Mouse (Mus musculus): Measurements from ENCODE around the gene Cdk14. TPM values are rescaled to one million over a fixed set of nuclear protein-coding genes. Genes with fewer than 3 reads are reported as not detected.

Cdk14 gene
- polyA plus RNA-seq, 1 experiment from 2014 or later: 13.8 TPM

GRCm38 (mm10) chr5:4866945-4867344, 553.2 kb downstream of the Cdk14 start:
- no peak overlapping the region for H3K4me3 ChIP-seq (replicated peaks)
- H3K27me3 ChIP-seq: no peaks in the 10 kb centered on the region
- H3K4me2 ChIP-seq: no peak overlapping the region
- no peak overlapping the region for H3K9ac ChIP-seq
- H3K36me3 ChIP-seq: no peaks in the 10 kb centered on the region
- 0 out of 2 replicates have a peak, but pooled peaks have one; percentile 30 for ATAC-seq (replicated peaks; ENCODE audit: low FRiP score)
- H3K9me3 ChIP-seq (replicated peaks): no peaks in the 10 kb centered on the region
- peak overlapping the region; percentile 37; the same call in 1 of the 2 replicates for H3K27ac ChIP-seq
- H3K4me1 ChIP-seq: peaks cover 30% of the 10 kb centered on the region
- 45% methylated on average over 8 of the region's 8 CpGs for WGBS

GRCm38 (mm10) chr5:4866099-4866498, 554.0 kb downstream of the Cdk14 start:
- ATAC-seq (replicated peaks; ENCODE audit: low FRiP score): peak; percentile 66
- Histone ChIP-seq H3K4me1 (peaks cover 30% of the 10 kb centered on the region), H3K9ac (no peak overlapping the region), H3K9me3 (replicated peaks) (no peaks in the 10 kb centered on the region), H3K4me2 (no peak overlapping the region), H3K27me3 (no peaks in the 10 kb centered on the region), H3K4me3 (replicated peaks) (no peak overlapping the region), H3K27ac (peak overlapping the region; percentile 72), H3K36me3 (no peaks in the 10 kb centered on the region)
- 32% methylated on average over 1 of the region's 1 CpGs for WGBS

- Histone ChIP-seq H3K9ac (no peak overlapping the region), H3K27me3 (no peaks in the 10 kb centered on the region), H3K27ac (no peak overlapping the region), H3K4me1 (peaks cover 9% of the 10 kb centered on the region; the same call in 1 of the 2 replicates), H3K36me3 (no peaks in the 10 kb centered on the region), H3K4me2 (no peak overlapping the region), H3K9me3 (replicated peaks) (no peaks in the 10 kb centered on the region), H3K4me3 (replicated peaks) (no peak overlapping the region)
- ATAC-seq (replicated peaks; ENCODE audit: low FRiP score): no peak
- WGBS: 87% methylated on average over 9 of the region's 9 CpGs
These were observed 558.5 kb downstream of the Cdk14 start for GRCm38 (mm10) chr5:4861592-4861991.

- H3K4me3 ChIP-seq (replicated peaks): no peak overlapping the region
- no peak overlapping the region for H3K4me2 ChIP-seq
- H3K27ac ChIP-seq: no peak overlapping the region
- 67% methylated on average over 2 of the region's 2 CpGs for WGBS
- H3K27me3 ChIP-seq: no peaks in the 10 kb centered on the region
- peaks cover 8% of the 10 kb centered on the region; the same call in 1 of the 2 replicates for H3K4me1 ChIP-seq
- H3K9me3 ChIP-seq (replicated peaks): no peaks in the 10 kb centered on the region
- ATAC-seq (replicated peaks; ENCODE audit: low FRiP score): no peak
- H3K9ac ChIP-seq: no peak overlapping the region
- H3K36me3 ChIP-seq: no peaks in the 10 kb centered on the region
These were observed 559.0 kb downstream of the Cdk14 start for GRCm38 (mm10) chr5:4861141-4861540.

GRCm38 (mm10) chr5:4858032-4858641, 562.0 kb downstream of the Cdk14 start:
- Histone ChIP-seq H3K36me3 (no peaks in the 10 kb centered on the region), H3K4me2 (no peak overlapping the region), H3K9me3 (replicated peaks) (no peaks in the 10 kb centered on the region), H3K27me3 (no peaks in the 10 kb centered on the region), H3K27ac (peak overlapping the region; percentile 73), H3K9ac (no peak overlapping the region), H3K4me3 (replicated peaks) (no peak overlapping the region), H3K4me1 (0 out of 2 replicates have a peak, but pooled peaks cover 4% of the 10 kb centered on the region)
- WGBS: 37% methylated on average over 5 of the region's 5 CpGs
- peak; percentile 81 for ATAC-seq (replicated peaks; ENCODE audit: low FRiP score)

- no peak overlapping the region for H3K9ac ChIP-seq
- peak overlapping the region; percentile 86 for H3K27ac ChIP-seq
- H3K36me3 ChIP-seq: no peaks in the 10 kb centered on the region
- no peak for ATAC-seq (replicated peaks; ENCODE audit: low FRiP score)
- no peaks in the 10 kb centered on the region for H3K9me3 ChIP-seq (replicated peaks)
- H3K4me1 ChIP-seq: 0 out of 2 replicates have a peak, but pooled peaks cover 4% of the 10 kb centered on the region
- WGBS: 72% methylated on average over 2 of the region's 2 CpGs
- H3K4me2 ChIP-seq: no peak overlapping the region
- H3K27me3 ChIP-seq: no peaks in the 10 kb centered on the region
- no peak overlapping the region for H3K4me3 ChIP-seq (replicated peaks)
These were observed 566.6 kb downstream of the Cdk14 start for GRCm38 (mm10) chr5:4853503-4853902.

- Histone ChIP-seq H3K9me3 (replicated peaks) (no peaks in the 10 kb centered on the region), H3K4me2 (no peak overlapping the region), H3K4me3 (replicated peaks) (no peak overlapping the region), H3K4me1 (no peaks in the 10 kb centered on the region), H3K27me3 (no peaks in the 10 kb centered on the region), H3K36me3 (no peaks in the 10 kb centered on the region), H3K9ac (no peak overlapping the region), H3K27ac (peak overlapping the region; percentile 86)
- WGBS: 56% methylated on average over 6 of the region's 6 CpGs
- no peak for ATAC-seq (replicated peaks; ENCODE audit: low FRiP score)
These were observed 567.3 kb downstream of the Cdk14 start for GRCm38 (mm10) chr5:4852711-4853320.

- no peak overlapping the region for H3K4me2 ChIP-seq
- ATAC-seq (replicated peaks; ENCODE audit: low FRiP score): peak; percentile 80
- no peaks in the 10 kb centered on the region for H3K27me3 ChIP-seq
- WGBS: 66% methylated on average over 9 of the region's 9 CpGs
- no peaks in the 10 kb centered on the region for H3K9me3 ChIP-seq (replicated peaks)
- no peak overlapping the region for H3K4me3 ChIP-seq (replicated peaks)
- H3K9ac ChIP-seq: no peak overlapping the region
- H3K36me3 ChIP-seq: no peaks in the 10 kb centered on the region
- H3K27ac ChIP-seq: peak overlapping the region; percentile 86
- H3K4me1 ChIP-seq: no peaks in the 10 kb centered on the region
These were observed 568.0 kb downstream of the Cdk14 start for GRCm38 (mm10) chr5:4851934-4852710.

- Histone ChIP-seq H3K4me3 (replicated peaks) (no peak overlapping the region), H3K9me3 (replicated peaks) (no peaks in the 10 kb centered on the region), H3K4me2 (no peak overlapping the region), H3K9ac (no peak overlapping the region), H3K36me3 (no peaks in the 10 kb centered on the region), H3K4me1 (no peaks in the 10 kb centered on the region), H3K27ac (peak overlapping the region; percentile 83), H3K27me3 (no peaks in the 10 kb centered on the region)
- peak; percentile 70; the same call in 1 of the 2 replicates for ATAC-seq (replicated peaks; ENCODE audit: low FRiP score)
- WGBS: 92% methylated on average over 4 of the region's 4 CpGs
These were observed 568.7 kb downstream of the Cdk14 start for GRCm38 (mm10) chr5:4851245-4851933.

GRCm38 (mm10) chr5:4834819-4835480, 585.2 kb downstream of the Cdk14 start:
- peak; percentile 90 for ATAC-seq (replicated peaks; ENCODE audit: low FRiP score)
- WGBS: 13% methylated on average over 13 of the region's 13 CpGs
- H3K36me3 ChIP-seq: no peaks in the 10 kb centered on the region

GRCm38 (mm10) chr5:4833940-4834339, 586.2 kb downstream of the Cdk14 start:
- Histone ChIP-seq H3K9me3 (replicated peaks) (no peaks in the 10 kb centered on the region), H3K27ac (0 out of 2 replicates have a peak overlapping the region, but pooled peaks have one; percentile 71), H3K4me2 (no peak overlapping the region), H3K4me3 (replicated peaks) (no peak overlapping the region), H3K4me1 (peaks cover 18% of the 10 kb centered on the region), H3K9ac (no peak overlapping the region), H3K27me3 (no peaks in the 10 kb centered on the region), H3K36me3 (no peaks in the 10 kb centered on the region)
- no peak for ATAC-seq (replicated peaks; ENCODE audit: low FRiP score)
- 38% methylated on average over 11 of the region's 11 CpGs for WGBS

More at GRCm38 (mm10) chr5:4834819-4835480, 585.2 kb downstream of the Cdk14 start:
- H3K9me3 ChIP-seq (replicated peaks): no peaks in the 10 kb centered on the region
- H3K4me1 ChIP-seq: peaks cover 18% of the 10 kb centered on the region
- no peak overlapping the region for H3K4me3 ChIP-seq (replicated peaks)
- 0 out of 2 replicates have a peak overlapping the region, but pooled peaks have one; percentile 12 for H3K4me2 ChIP-seq
- peak overlapping the region; percentile 71 for H3K27ac ChIP-seq
- no peak overlapping the region for H3K9ac ChIP-seq
- no peaks in the 10 kb centered on the region for H3K27me3 ChIP-seq
